Mouse (Mus musculus): ENCODE measurements around the gene Amh. TPM values are rescaled to one million over a fixed set of nuclear protein-coding genes. Genes with fewer than 3 reads are reported as not detected.
A peak's percentile ranks its signal among the peaks of the same experiment; 100 is the strongest.
"Not testable (repeated sequence)": the region's sequence is repeated elsewhere in the genome, so short reads cannot be mapped to it uniquely, and the experiment has no call there.

The Amh gene
- polyA plus RNA-seq, 1 experiment from 2014 or later = not detected

GRCm38 (mm10) chr10:80814800-80815199 is 9.8 kb downstream of the Amh start:
- Histone ChIP-seq H3K9ac (no peak overlapping the region), H3K9me3 (no peaks in the 10 kb centered on the region), H3K4me2 (replicated peaks) (no peak overlapping the region), H3K4me3 (no peak overlapping the region), H3K4me1 (peaks cover 7% of the 10 kb centered on the region), H3K27ac (no peak overlapping the region), H3K27me3 (replicated peaks) (peaks cover 9% of the 10 kb centered on the region), H3K36me3 (no peaks in the 10 kb centered on the region)
- ATAC-seq (ENCODE audit: low FRiP score, low read depth) = no peak
- 66% methylated on average over 7 of the region's 7 CpGs for WGBS

GRCm38 (mm10) chr10:80816303-80816702 is 11.3 kb downstream of the Amh start:
- H3K4me2 ChIP-seq (replicated peaks); ATAC-seq (ENCODE audit: low FRiP score, low read depth); H3K9ac ChIP-seq; H3K27me3 ChIP-seq (replicated peaks); H3K27ac ChIP-seq; H3K9me3 ChIP-seq; H3K4me3 ChIP-seq; H3K36me3 ChIP-seq; H3K4me1 ChIP-seq: not testable (repeated sequence)
- 80% methylated on average over 3 of the region's 3 CpGs for WGBS

GRCm38 (mm10) chr10:80817164-80817563 is 12.1 kb downstream of the Amh start:
- no peak overlapping the region for H3K9ac ChIP-seq
- no peak overlapping the region for H3K27ac ChIP-seq
- no peak overlapping the region for H3K4me2 ChIP-seq (replicated peaks)
- 71% methylated on average over 2 of the region's 2 CpGs for WGBS
- ATAC-seq (ENCODE audit: low FRiP score, low read depth) = no peak
- H3K9me3 ChIP-seq = no peaks in the 10 kb centered on the region
- no peaks in the 10 kb centered on the region for H3K36me3 ChIP-seq
- no peak overlapping the region for H3K4me3 ChIP-seq
- H3K4me1 ChIP-seq = no peaks in the 10 kb centered on the region
- H3K27me3 ChIP-seq (replicated peaks) = no peaks in the 10 kb centered on the region

GRCm38 (mm10) chr10:80817955-80818354 is 12.9 kb downstream of the Amh start:
- not testable (repeated sequence) for H3K27me3 ChIP-seq (replicated peaks); H3K27ac ChIP-seq; H3K4me1 ChIP-seq; H3K9ac ChIP-seq; H3K9me3 ChIP-seq; H3K4me2 ChIP-seq (replicated peaks); H3K36me3 ChIP-seq; H3K4me3 ChIP-seq; ATAC-seq (ENCODE audit: low FRiP score, low read depth)
- WGBS = 85% methylated on average over 7 of the region's 7 CpGs

- 62% methylated on average over 6 of the region's 6 CpGs for WGBS
- ATAC-seq (ENCODE audit: low FRiP score, low read depth) = no peak
These were observed 13.7 kb downstream of the Amh start for GRCm38 (mm10) chr10:80818599-80819281.

GRCm38 (mm10) chr10:80819406-80819805 is 14.4 kb downstream of the Amh start:
- H3K4me3 ChIP-seq = no peak overlapping the region
- H3K27ac ChIP-seq = no peak overlapping the region
- no peaks in the 10 kb centered on the region for H3K9me3 ChIP-seq
- no peak for ATAC-seq (ENCODE audit: low FRiP score, low read depth)
- no peaks in the 10 kb centered on the region for H3K36me3 ChIP-seq
- H3K4me1 ChIP-seq = no peaks in the 10 kb centered on the region
- no peaks in the 10 kb centered on the region for H3K27me3 ChIP-seq (replicated peaks)
- no peak overlapping the region for H3K4me2 ChIP-seq (replicated peaks)
- H3K9ac ChIP-seq = no peak overlapping the region
- WGBS = 70% methylated on average over 3 of the region's 3 CpGs

More at GRCm38 (mm10) chr10:80818599-80819281, 13.7 kb downstream of the Amh start:
- Histone ChIP-seq H3K9ac (no peak overlapping the region), H3K36me3 (no peaks in the 10 kb centered on the region), H3K4me3 (no peak overlapping the region), H3K4me2 (replicated peaks) (no peak overlapping the region), H3K27me3 (replicated peaks) (no peaks in the 10 kb centered on the region), H3K27ac (no peak overlapping the region), H3K9me3 (no peaks in the 10 kb centered on the region), H3K4me1 (no peaks in the 10 kb centered on the region)

- no peak overlapping the region for H3K9ac ChIP-seq
- H3K4me1 ChIP-seq = no peaks in the 10 kb centered on the region; the same call in 1 of the 2 replicates
- WGBS = 46% methylated on average over 2 of the region's 2 CpGs
- H3K4me3 ChIP-seq = no peak overlapping the region
- ATAC-seq (ENCODE audit: low FRiP score, low read depth) = no peak
- no peaks in the 10 kb centered on the region for H3K9me3 ChIP-seq
- H3K27ac ChIP-seq = no peak overlapping the region
- H3K27me3 ChIP-seq (replicated peaks) = no peaks in the 10 kb centered on the region
- H3K36me3 ChIP-seq = no peaks in the 10 kb centered on the region
- H3K4me2 ChIP-seq (replicated peaks) = no peak overlapping the region
These were observed 16.9 kb downstream of the Amh start for GRCm38 (mm10) chr10:80821991-80822390.

GRCm38 (mm10) chr10:80822528-80822927 is 17.5 kb downstream of the Amh start:
- 92% methylated on average over 5 of the region's 5 CpGs for WGBS
- Histone ChIP-seq H3K27ac (no peak overlapping the region), H3K36me3 (no peaks in the 10 kb centered on the region), H3K4me3 (no peak overlapping the region), H3K4me2 (replicated peaks) (no peak overlapping the region), H3K27me3 (replicated peaks) (no peaks in the 10 kb centered on the region), H3K4me1 (peaks cover 2% of the 10 kb centered on the region), H3K9me3 (no peaks in the 10 kb centered on the region), H3K9ac (no peak overlapping the region)
- ATAC-seq (ENCODE audit: low FRiP score, low read depth) = no peak

GRCm38 (mm10) chr10:80823316-80823715 is 18.3 kb downstream of the Amh start:
- Histone ChIP-seq H3K27ac (no peak overlapping the region), H3K9ac (no peak overlapping the region), H3K4me3 (no peak overlapping the region), H3K27me3 (replicated peaks) (no peaks in the 10 kb centered on the region), H3K4me2 (replicated peaks) (no peak overlapping the region), H3K4me1 (peaks cover 10% of the 10 kb centered on the region), H3K9me3 (no peaks in the 10 kb centered on the region), H3K36me3 (peaks cover under 1% of the 10 kb centered on the region; the same call in 1 of the 2 replicates)
- no peak for ATAC-seq (ENCODE audit: low FRiP score, low read depth)
- WGBS = 94% methylated on average over 1 of the region's 1 CpGs

GRCm38 (mm10) chr10:80823847-80824643 is 19.0 kb downstream of the Amh start:
- no peak overlapping the region for H3K9ac ChIP-seq
- H3K27ac ChIP-seq = no peak overlapping the region
- peaks cover 14% of the 10 kb centered on the region for H3K4me1 ChIP-seq
- ATAC-seq (ENCODE audit: low FRiP score, low read depth) = no peak
- no peaks in the 10 kb centered on the region for H3K9me3 ChIP-seq
- 71% methylated on average over 8 of the region's 8 CpGs for WGBS
- no peak overlapping the region for H3K4me2 ChIP-seq (replicated peaks)
- no peaks in the 10 kb centered on the region for H3K27me3 ChIP-seq (replicated peaks)
- peaks cover 4% of the 10 kb centered on the region for H3K36me3 ChIP-seq
- H3K4me3 ChIP-seq = no peak overlapping the region

- Histone ChIP-seq H3K4me1 (peaks cover 21% of the 10 kb centered on the region), H3K36me3 (peaks cover 12% of the 10 kb centered on the region), H3K27me3 (replicated peaks) (no peaks in the 10 kb centered on the region), H3K9me3 (no peaks in the 10 kb centered on the region), H3K4me2 (replicated peaks) (no peak overlapping the region), H3K27ac (no peak overlapping the region), H3K9ac (no peak overlapping the region), H3K4me3 (no peak overlapping the region)
- 77% methylated on average over 2 of the region's 2 CpGs for WGBS
- no peak for ATAC-seq (ENCODE audit: low FRiP score, low read depth)
These were observed 19.8 kb downstream of the Amh start for GRCm38 (mm10) chr10:80824827-80825226.

GRCm38 (mm10) chr10:80826151-80827062 is 21.4 kb downstream of the Amh start, which contains the start of gene Oaz1:
TSS of gene Oaz1 (plus strand) at chr10:80826656.
- peaks cover 22% of the 10 kb centered on the region for H3K36me3 ChIP-seq
- ATAC-seq (ENCODE audit: low FRiP score, low read depth) = peak; percentile 97
- H3K4me1 ChIP-seq = peaks cover 35% of the 10 kb centered on the region
- H3K27ac ChIP-seq = peak within 1 kb of the TSS; percentile 70
- H3K9ac ChIP-seq = peak within 1 kb of the TSS; percentile 92
- H3K4me2 ChIP-seq (replicated peaks) = peak within 1 kb of the TSS; percentile 99
- under 1% methylated on average over 80 of the region's 82 CpGs for WGBS
- no peaks in the 10 kb centered on the region for H3K27me3 ChIP-seq (replicated peaks)
- H3K4me3 ChIP-seq = peak within 1 kb of the TSS; percentile 87
- no peaks in the 10 kb centered on the region for H3K9me3 ChIP-seq

Measured in neural tube, embryonic 12.5 days (tissue).